ENCODE assay signal across 17 mouse cellular contexts in genomic region chr9:50666442-50666841, GRCm38 (mm10). TPM values are rescaled to one million over a fixed set of nuclear protein-coding genes. Genes with fewer than 3 reads are reported as not detected.
"Had no signal": no experiment of that assay in that cellular context is flagged by ENCODE, and none has a peak within 500 bp of the region (broad histone marks: within the 10 kb centered on the region; RNA-seq: fewer than 3 reads in every experiment).

No protein-coding gene starts in this region.

- H3K4me3 ChIP-seq: lung, embryonic 15.5 days; midbrain, embryonic 10.5 days; midbrain, embryonic 12.5 days; neural tube, embryonic 12.5 days had no signal

- H3K27me3 ChIP-seq: lung, embryonic 15.5 days; midbrain, embryonic 12.5 days; neural tube, embryonic 12.5 days had no signal

- ATAC-seq: lung, postnatal 0 days; midbrain, embryonic 16.5 days had no signal

- DNase-seq: lung, adult 2 months; lung, postnatal 14 days; lung, postnatal 36 days; midbrain, embryonic 14.5 days; right cerebral cortex, postnatal 14 days; spleen, adult 18-20 months; thymus, adult 18-20 months; thymus, postnatal 14 days; thymus, postnatal 36 days had no signal

- H3K36me3 ChIP-seq: lung, embryonic 15.5 days had no signal

- H3K4me1 ChIP-seq: lung, embryonic 15.5 days; midbrain, embryonic 10.5 days; midbrain, embryonic 12.5 days; neural tube, embryonic 12.5 days had no signal

- H3K9ac ChIP-seq: lung, embryonic 15.5 days; midbrain, embryonic 12.5 days; neural tube, embryonic 12.5 days had no signal

- H3K27ac ChIP-seq: lung, embryonic 15.5 days; macrophage; midbrain, embryonic 10.5 days; midbrain, embryonic 12.5 days; neural tube, embryonic 12.5 days had no signal

- H3K9me3 ChIP-seq: lung, embryonic 15.5 days; midbrain, embryonic 10.5 days; midbrain, embryonic 12.5 days; neural tube, embryonic 12.5 days had no signal

- H3K4me2 ChIP-seq: lung, embryonic 15.5 days; midbrain, embryonic 12.5 days; neural tube, embryonic 12.5 days had no signal

RNA-seq across cellular contexts. Expression of gene Pih1d2, which starts 49.3 kb away (rescaled TPM):
- total RNA-seq: monocyte, adult 5-6 weeks had no signal
